Mouse (Mus musculus): Measurements from ENCODE around the gene Gm49353.

DNA sequence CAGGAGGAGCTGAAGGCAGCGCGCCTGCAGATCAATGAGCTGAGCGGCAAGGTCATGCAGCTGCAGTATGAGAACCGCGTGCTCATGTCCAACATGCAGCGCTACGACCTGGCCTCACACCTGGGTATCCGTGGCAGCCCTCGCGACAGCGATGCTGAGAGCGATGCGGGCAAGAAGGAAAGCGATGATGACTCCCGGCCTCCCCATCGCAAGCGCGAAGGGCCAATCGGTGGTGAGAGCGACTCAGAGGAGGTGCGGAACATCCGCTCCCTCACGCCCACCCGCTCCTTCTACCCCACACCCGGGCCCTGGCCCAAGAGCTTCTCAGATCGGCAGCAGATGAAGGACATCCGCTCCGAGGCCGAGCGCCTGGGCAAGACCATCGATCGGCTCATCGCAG lies 1.9 kb upstream of the Gm49353 start:
- TF ChIP-seq ZC3H11A (IDR thresholded peaks at IDR 0.05; ENCODE audit: borderline replicate concordance, low read depth, low read length) (no peak), HCFC1 (IDR thresholded peaks at IDR 0.05; ENCODE audit: borderline replicate concordance, insufficient read depth, low read length) (no peak)
